Mouse (Mus musculus): ENCODE measurements around the gene Rest. TPM values are rescaled to one million over a fixed set of nuclear protein-coding genes. Genes with fewer than 3 reads are reported as not detected.
A peak's percentile ranks its signal among the peaks of the same experiment; 100 is the strongest.

Rest gene
- polyA plus RNA-seq, 1 experiment from 2014 or later, result 37.6 TPM

- Histone ChIP-seq H3K9me3 (ENCODE audit: low read length) (no peaks in the 10 kb centered on the region), H3K27me3 (ENCODE audit: insufficient read depth, low read length) (no peaks in the 10 kb centered on the region), H3K4me2 (replicated peaks; ENCODE audit: low read depth, low read length) (no peak overlapping the region), H3K4me3 (ENCODE audit: low read length) (no peak overlapping the region), H3K4me1 (ENCODE audit: insufficient read depth, low read length) (no peaks in the 10 kb centered on the region), H3K9ac (replicated peaks; ENCODE audit: low read length) (no peak overlapping the region), H3K27ac (ENCODE audit: low read length) (no peak overlapping the region), H3K36me3 (ENCODE audit: insufficient read depth, low read length) (peaks cover 43% of the 10 kb centered on the region)
- ATAC-seq (ENCODE audit: low FRiP score, low TSS enrichment), result no peak
- 81% methylated on average over 6 of the region's 6 CpGs for WGBS
Observed at GRCm38 (mm10) chr5:77301296-77301903, 36.1 kb downstream of the Rest start.

DNA sequence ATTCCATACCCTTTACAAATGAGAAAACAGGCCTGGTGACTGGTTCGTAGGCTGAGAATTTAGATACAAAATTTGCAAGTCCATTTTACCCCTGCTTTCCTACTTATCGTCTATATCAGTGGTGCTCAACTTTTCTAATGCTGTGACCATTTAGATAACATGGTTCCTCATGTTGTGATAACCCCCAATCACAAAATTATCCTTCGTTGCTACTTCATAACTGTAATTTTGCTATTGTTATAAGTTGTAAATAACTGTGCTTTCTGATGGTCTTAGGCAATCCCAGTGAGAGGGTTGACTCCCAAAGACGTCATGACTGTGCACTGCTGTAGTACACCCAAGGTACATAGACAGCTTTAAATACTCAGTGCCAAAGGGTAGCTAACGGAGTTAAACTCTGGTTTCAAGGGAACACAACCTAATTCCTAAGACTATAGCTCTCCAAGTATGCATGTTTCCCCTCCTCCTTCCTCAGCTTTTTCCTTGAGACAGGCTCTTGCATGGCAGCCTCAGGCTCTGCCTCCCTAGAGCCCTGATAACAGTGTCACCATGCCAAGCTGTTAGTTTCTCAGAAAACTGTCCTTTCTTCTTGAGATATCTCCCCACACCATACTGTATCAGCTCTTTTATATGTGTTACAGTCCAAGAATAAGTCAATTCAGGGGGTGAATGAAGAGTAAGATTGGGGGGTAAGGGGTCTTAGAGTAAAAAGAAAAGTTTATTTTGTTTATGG, 42.7 kb downstream of the Rest start:
- H3K36me3 ChIP-seq (ENCODE audit: insufficient read depth, low read length), result peaks cover 26% of the 10 kb centered on the region
- peaks cover 23% of the 10 kb centered on the region for H3K4me1 ChIP-seq (ENCODE audit: insufficient read depth, low read length)
- peak overlapping the region; percentile 95 for H3K4me2 ChIP-seq (replicated peaks; ENCODE audit: low read depth, low read length)
- H3K9me3 ChIP-seq (ENCODE audit: low read length), result no peaks in the 10 kb centered on the region
- peak overlapping the region; percentile 73 for H3K9ac ChIP-seq (replicated peaks; ENCODE audit: low read length)
- WGBS, result 80% methylated on average over 5 of the region's 5 CpGs
- H3K27me3 ChIP-seq (ENCODE audit: insufficient read depth, low read length), result no peaks in the 10 kb centered on the region
- H3K27ac ChIP-seq (ENCODE audit: low read length), result no peak overlapping the region
- peak overlapping the region; percentile 84 for H3K4me3 ChIP-seq (ENCODE audit: low read length)
- ATAC-seq (ENCODE audit: low FRiP score, low TSS enrichment), result no peak

DNA sequence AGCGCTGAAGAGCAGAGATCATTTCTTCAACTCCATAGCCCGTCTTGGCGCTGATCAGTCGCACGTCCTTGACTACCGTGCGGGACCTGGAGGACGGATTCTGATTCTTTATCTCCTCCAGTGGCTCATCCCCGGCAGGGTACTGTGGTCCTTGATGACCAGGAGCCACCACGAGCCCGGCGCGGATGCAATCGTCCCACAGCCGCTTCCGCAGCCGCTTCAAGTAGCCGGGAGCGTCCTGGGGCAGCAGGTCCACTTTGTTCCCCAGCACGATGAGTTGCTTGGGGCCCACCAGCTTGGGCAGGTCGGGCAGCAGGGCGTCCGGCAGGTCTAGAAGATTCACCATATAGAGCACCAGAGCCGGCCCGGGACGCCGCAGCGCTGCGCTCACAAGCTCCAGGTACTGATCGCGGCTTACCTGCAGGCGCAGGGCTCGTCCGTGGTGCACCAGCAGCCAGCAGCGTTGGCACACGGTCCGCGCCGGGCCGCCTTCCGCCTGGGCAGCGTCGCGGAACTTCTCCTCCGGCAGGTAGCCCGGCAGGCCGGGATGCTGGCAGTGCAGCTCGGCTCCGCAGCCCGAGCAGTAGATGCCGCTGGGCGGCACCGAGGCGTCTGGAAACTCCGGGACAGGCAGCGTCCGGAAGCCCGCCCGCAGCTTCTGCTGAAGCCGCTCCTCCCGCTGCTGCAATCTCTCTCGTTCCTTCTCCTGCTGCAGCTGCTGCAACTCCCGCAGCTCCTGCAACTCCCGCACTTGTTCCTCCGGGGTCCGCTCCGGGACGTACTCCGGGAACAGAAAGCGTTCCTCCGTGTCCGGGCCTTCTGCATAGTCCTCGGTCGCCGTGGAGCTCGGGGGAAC, 44.0 kb downstream of the Rest start:
- Histone ChIP-seq H3K9ac (replicated peaks; ENCODE audit: low read length) (peak overlapping the region; percentile 73), H3K9me3 (ENCODE audit: low read length) (no peaks in the 10 kb centered on the region), H3K27ac (ENCODE audit: low read length) (peak overlapping the region; percentile 96; the same call in 1 of the 2 replicates), H3K36me3 (ENCODE audit: insufficient read depth, low read length) (peaks cover 32% of the 10 kb centered on the region), H3K4me2 (replicated peaks; ENCODE audit: low read depth, low read length) (peak overlapping the region; percentile 95), H3K4me1 (ENCODE audit: insufficient read depth, low read length) (peaks cover 23% of the 10 kb centered on the region), H3K27me3 (ENCODE audit: insufficient read depth, low read length) (no peaks in the 10 kb centered on the region), H3K4me3 (ENCODE audit: low read length) (peak overlapping the region; percentile 84)
- peak; percentile 43 for ATAC-seq (ENCODE audit: low FRiP score, low TSS enrichment)
- WGBS, result under 1% methylated on average over 76 of the region's 76 CpGs

DNA sequence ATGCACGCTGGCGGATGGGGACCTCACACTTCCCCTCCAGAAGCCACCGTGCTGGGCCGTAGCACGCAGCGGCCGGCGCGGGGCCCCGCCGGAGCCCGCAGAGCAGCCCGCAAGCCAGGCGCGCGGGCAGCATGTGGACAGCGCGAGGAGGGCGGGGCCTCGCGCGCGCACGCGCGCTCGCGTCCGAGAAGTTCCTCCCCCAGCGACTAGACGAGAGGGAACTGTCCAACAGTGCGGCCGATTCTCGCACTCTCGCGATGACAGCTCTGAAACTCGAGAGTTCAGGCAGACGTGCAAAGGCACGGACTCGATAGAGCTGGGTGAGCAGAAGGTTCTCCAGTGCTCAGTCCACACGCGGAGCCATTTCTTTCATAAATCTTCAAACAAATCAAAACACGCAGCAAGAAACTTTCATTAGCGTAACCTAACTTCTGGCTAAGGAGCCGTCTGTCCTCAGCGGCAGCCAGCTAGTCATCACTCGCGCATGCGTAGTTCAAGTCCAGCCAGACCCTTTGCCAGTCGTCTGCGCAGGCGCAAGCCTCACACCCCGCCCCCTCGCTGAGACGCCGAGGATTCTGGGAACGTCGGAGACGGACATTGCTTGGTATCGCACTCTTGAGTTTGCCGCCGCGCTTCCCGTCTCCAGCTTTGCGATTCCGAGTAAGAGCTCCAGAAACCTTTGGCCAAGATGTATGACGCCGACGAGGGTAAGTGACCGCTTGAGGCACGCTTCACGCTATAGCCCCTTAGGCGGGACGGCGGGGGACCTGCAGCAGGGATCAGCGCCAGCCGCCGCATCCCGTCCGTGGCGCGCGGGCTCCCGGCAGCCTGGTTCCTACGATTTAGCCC, 44.9 kb downstream of the Rest start, which contains the start of the genes Noa1 and Polr2b:
Gene Noa1, minus strand, starts transcription at position 161 of the 849 bp plus-strand sequence.
Gene Polr2b, plus strand, starts transcription at position 224 of the 849 bp plus-strand sequence.
- no peaks in the 10 kb centered on the region for H3K27me3 ChIP-seq (ENCODE audit: insufficient read depth, low read length)
- ATAC-seq (ENCODE audit: low FRiP score, low TSS enrichment), result peak; percentile 95
- under 1% methylated on average over 85 of the region's 85 CpGs for WGBS
- H3K9ac ChIP-seq (replicated peaks; ENCODE audit: low read length), result peak within 1 kb of the TSS; percentile 84
- H3K4me2 ChIP-seq (replicated peaks; ENCODE audit: low read depth, low read length), result peak within 1 kb of the TSS; percentile 95
- peaks cover 23% of the 10 kb centered on the region for H3K4me1 ChIP-seq (ENCODE audit: insufficient read depth, low read length)
- peaks cover 36% of the 10 kb centered on the region for H3K36me3 ChIP-seq (ENCODE audit: insufficient read depth, low read length)
- peak within 1 kb of the TSS; percentile 96 for H3K27ac ChIP-seq (ENCODE audit: low read length)
- no peaks in the 10 kb centered on the region for H3K9me3 ChIP-seq (ENCODE audit: low read length)
- peak within 1 kb of the TSS; percentile 84 for H3K4me3 ChIP-seq (ENCODE audit: low read length)

DNA sequence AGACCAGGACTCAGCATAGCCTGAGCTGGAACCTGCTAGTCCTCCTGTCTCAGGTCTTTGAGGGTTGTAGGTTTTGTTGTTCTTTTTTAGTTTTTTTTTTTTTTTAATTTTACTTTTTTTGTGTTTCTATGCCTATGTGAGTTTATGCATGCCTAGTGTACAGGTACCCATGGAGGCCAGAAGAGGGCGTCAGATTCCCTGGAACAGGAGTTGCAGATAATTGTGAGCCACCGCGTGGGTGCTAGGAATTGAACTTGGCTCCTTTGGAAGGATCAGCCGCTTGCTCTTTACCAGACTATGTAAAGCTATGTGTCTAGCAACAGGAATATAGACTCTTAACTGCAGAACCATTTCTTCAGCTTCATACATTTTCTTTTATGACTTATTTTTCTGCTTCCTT, 48.9 kb downstream of the Rest start:
- Histone ChIP-seq H3K4me2 (replicated peaks; ENCODE audit: low read depth, low read length) (no peak overlapping the region), H3K4me1 (ENCODE audit: insufficient read depth, low read length) (peaks cover 10% of the 10 kb centered on the region), H3K9me3 (ENCODE audit: low read length) (no peaks in the 10 kb centered on the region), H3K27ac (ENCODE audit: low read length) (no peak overlapping the region), H3K36me3 (ENCODE audit: insufficient read depth, low read length) (peaks cover 38% of the 10 kb centered on the region), H3K9ac (replicated peaks; ENCODE audit: low read length) (no peak overlapping the region), H3K27me3 (ENCODE audit: insufficient read depth, low read length) (no peaks in the 10 kb centered on the region), H3K4me3 (ENCODE audit: low read length) (no peak overlapping the region)
- WGBS, result 98% methylated on average over 4 of the region's 4 CpGs
- ATAC-seq (ENCODE audit: low FRiP score, low TSS enrichment), result no peak

DNA sequence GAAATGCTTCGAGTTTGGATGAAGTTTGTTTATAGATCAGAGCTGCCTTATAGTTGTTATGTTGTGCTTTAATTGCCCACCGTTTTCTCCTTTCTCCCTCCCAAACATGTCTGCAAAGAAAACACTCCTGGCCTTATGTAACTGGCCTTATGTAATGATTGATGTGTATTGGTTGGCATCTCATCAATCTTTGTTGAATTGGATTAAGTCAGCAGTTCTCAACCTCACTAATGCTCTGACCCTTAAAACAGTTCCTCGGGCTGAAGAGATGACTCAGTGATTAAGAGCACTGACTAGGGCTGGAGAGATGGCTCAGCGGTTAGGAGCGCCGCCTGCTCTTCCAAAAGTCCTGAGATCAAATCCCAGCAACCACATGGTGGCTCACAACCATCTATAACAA, 49.7 kb downstream of the Rest start:
- Histone ChIP-seq H3K27ac (ENCODE audit: low read length) (no peak overlapping the region), H3K4me2 (replicated peaks; ENCODE audit: low read depth, low read length) (no peak overlapping the region), H3K4me1 (ENCODE audit: insufficient read depth, low read length) (peaks cover 10% of the 10 kb centered on the region), H3K9ac (replicated peaks; ENCODE audit: low read length) (no peak overlapping the region), H3K27me3 (ENCODE audit: insufficient read depth, low read length) (no peaks in the 10 kb centered on the region), H3K4me3 (ENCODE audit: low read length) (no peak overlapping the region), H3K36me3 (ENCODE audit: insufficient read depth, low read length) (peaks cover 42% of the 10 kb centered on the region), H3K9me3 (ENCODE audit: low read length) (no peaks in the 10 kb centered on the region)
- 92% methylated on average over 6 of the region's 6 CpGs for WGBS
- no peak for ATAC-seq (ENCODE audit: low FRiP score, low TSS enrichment)

GRCm38 (mm10) chr5:77324936-77325335, 59.6 kb downstream of the Rest start:
- H3K27ac ChIP-seq (ENCODE audit: low read length), result no peak overlapping the region
- H3K9me3 ChIP-seq (ENCODE audit: low read length), result no peaks in the 10 kb centered on the region
- H3K9ac ChIP-seq (replicated peaks; ENCODE audit: low read length), result no peak overlapping the region
- H3K4me2 ChIP-seq (replicated peaks; ENCODE audit: low read depth, low read length), result no peak overlapping the region
- H3K36me3 ChIP-seq (ENCODE audit: insufficient read depth, low read length), result peaks cover 83% of the 10 kb centered on the region
- 86% methylated on average over 1 of the region's 1 CpGs for WGBS
- no peak overlapping the region for H3K4me3 ChIP-seq (ENCODE audit: low read length)
- no peaks in the 10 kb centered on the region for H3K27me3 ChIP-seq (ENCODE audit: insufficient read depth, low read length)
- H3K4me1 ChIP-seq (ENCODE audit: insufficient read depth, low read length), result no peaks in the 10 kb centered on the region
- ATAC-seq (ENCODE audit: low FRiP score, low TSS enrichment), result no peak

DNA sequence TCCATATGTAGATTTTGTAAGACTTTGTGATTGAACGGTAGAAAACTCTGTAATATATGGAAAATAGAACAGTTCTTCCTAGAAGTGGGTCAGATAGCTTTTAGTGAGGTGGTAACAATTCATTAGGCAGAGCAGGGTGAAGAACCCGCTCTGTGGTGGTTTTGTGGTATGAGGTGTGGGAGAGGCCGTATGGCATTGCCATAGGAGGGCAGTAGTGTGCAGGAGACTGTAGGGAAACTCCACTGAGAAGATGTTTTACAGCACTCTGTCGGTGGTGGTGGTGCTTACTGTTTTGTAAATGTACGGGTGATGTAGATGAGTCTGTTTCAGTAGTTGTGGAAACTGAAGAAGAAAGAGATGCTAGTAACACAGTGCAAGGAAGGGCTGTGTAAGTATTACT, 64.9 kb downstream of the Rest start:
- Histone ChIP-seq H3K4me2 (replicated peaks; ENCODE audit: low read depth, low read length) (no peak overlapping the region), H3K4me3 (ENCODE audit: low read length) (no peak overlapping the region), H3K27me3 (ENCODE audit: insufficient read depth, low read length) (no peaks in the 10 kb centered on the region), H3K36me3 (ENCODE audit: insufficient read depth, low read length) (peaks cover 74% of the 10 kb centered on the region), H3K27ac (ENCODE audit: low read length) (no peak overlapping the region), H3K9ac (replicated peaks; ENCODE audit: low read length) (no peak overlapping the region), H3K9me3 (ENCODE audit: low read length) (no peaks in the 10 kb centered on the region), H3K4me1 (ENCODE audit: insufficient read depth, low read length) (no peaks in the 10 kb centered on the region)
- no peak for ATAC-seq (ENCODE audit: low FRiP score, low TSS enrichment)
- 75% methylated on average over 5 of the region's 5 CpGs for WGBS

Data from kidney, embryonic 16.5 days (tissue).